Mouse (Mus musculus) forebrain, embryonic 16.5 days (tissue): ENCODE data around the gene Znhit3. TPM values are rescaled to one million over a fixed set of nuclear protein-coding genes. Genes with fewer than 3 reads are reported as not detected.

ENCODE experiments used
- ATAC-seq: fragments of 200-750 bp; cut with Nextera tagmentation; 2 replicates; pipeline ENCODE4 v1.8.0; 2017; ENCODE audit warnings: mild to moderate bottlenecking, moderate library complexity
- H3K27ac ChIP-seq: fragments of 300-500 bp; sonication (generic); 2 replicates; pipeline ENCODE4 v1.5.1; 2014; ENCODE audit warnings: low read length, control low read depth
- H3K27me3 ChIP-seq: fragments of 300-500 bp; sonication (generic); replicated peaks from 2 replicates; pipeline ENCODE4 v1.6.1; 2014; ENCODE audit warnings: low read length; ENCODE audit not compliant: control insufficient read depth, insufficient read depth
- H3K36me3 ChIP-seq: fragments of 300-500 bp; sonication (generic); 2 replicates; pipeline ENCODE4 v1.6.1; 2014; ENCODE audit not compliant: control insufficient read depth, insufficient read depth
- H3K4me1 ChIP-seq: fragments of 300-500 bp; sonication (generic); replicated peaks from 2 replicates; pipeline ENCODE4 v1.6.1; 2014; ENCODE audit warnings: low read length; ENCODE audit not compliant: control insufficient read depth, insufficient read depth
- H3K4me2 ChIP-seq: fragments of 300-500 bp; sonication (generic); 2 replicates; pipeline ENCODE4 v1.6.1; 2014; ENCODE audit warnings: mild to moderate bottlenecking, low read length, control low read depth
- H3K4me3 ChIP-seq: fragments of 300-500 bp; sonication (generic); replicated peaks from 2 replicates; pipeline ENCODE4 v1.5.1; 2014; ENCODE audit warnings: mild to moderate bottlenecking, low read length, control low read depth
- H3K9ac ChIP-seq: fragments of 300-500 bp; sonication (generic); replicated peaks from 2 replicates; pipeline ENCODE4 v1.6.1; 2014; ENCODE audit warnings: low read depth, low read length, control low read depth
- H3K9me3 ChIP-seq: fragments of 300-500 bp; sonication (generic); 2 replicates; pipeline ENCODE4 v1.6.1; 2016; ENCODE audit warnings: low read length; ENCODE audit not compliant: control insufficient read depth
- WGBS: fragments of 180-500 bp; shearing (Covaris S2); extraction: QIAGEN DNeasy Blood & Tissue Kit; methylation state at CpG from one replicate; pipeline ENCODE4 v1.1.7; 2014; 5-methylcytosine and 5-hydroxymethylcytosine counted together
- polyA plus RNA-seq: library from polyadenylated mRNA; unstranded; fragments of >200 nt; fragmentation: Nextera tagmentation; extraction: Ambion mirVana; gene quantifications from 2 replicates; pipeline ENCODE4 v1.2.1, GENCODE M21; 2015

The Znhit3 gene
- polyA plus RNA-seq, 1 experiment from 2014 or later: 66.9 TPM

DNA sequence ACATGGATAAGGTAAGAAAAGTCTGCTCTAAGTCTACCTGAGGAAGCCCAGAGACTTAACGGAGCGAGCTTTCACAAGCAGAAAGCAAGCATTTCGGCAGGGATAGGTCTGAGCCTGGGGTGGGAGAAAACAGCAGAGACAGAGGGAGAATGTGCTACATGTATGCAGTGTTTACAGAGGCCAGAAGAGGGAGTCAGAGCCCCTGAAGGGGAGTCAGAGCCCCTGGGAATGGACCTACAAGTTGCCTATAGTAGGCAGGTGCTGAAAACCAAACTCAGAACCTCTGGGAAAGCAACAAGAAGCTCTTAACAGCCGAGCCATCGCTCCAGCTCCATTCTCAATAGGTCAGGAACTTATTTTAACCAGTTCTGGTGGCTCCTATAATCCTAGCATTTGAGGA lies 1.5 kb downstream of the Znhit3 start:
- no peak for ATAC-seq

DNA sequence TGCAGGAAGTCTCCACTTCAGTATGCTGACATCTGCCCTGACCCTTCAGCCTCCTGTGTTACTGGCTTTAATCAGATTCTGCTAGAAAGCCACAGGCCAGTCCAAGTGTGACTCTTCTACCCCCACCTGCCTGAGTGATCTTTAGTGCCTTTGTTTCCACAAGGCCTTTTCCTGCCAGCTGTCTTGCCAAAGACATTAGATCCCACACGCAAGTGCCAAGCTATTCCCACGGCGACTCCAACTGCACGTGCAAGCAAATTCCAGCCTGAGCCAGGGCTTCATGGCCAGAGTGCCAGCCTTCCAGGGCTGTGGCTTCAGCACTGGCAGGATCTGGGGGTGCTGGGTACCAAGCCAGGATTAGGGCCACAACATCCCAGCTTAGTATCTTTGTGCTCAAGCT lies 5.8 kb downstream of the Znhit3 start:
- Histone ChIP-seq H3K4me2 (no peak overlapping the region), H3K9ac (no peak overlapping the region), H3K9me3 (no peaks in the 10 kb centered on the region), H3K4me1 (peaks cover 11% of the 10 kb centered on the region), H3K27me3 (no peaks in the 10 kb centered on the region), H3K4me3 (no peak overlapping the region), H3K36me3 (peaks cover 26% of the 10 kb centered on the region), H3K27ac (no peak overlapping the region)
- no peak for ATAC-seq
- 71% methylated on average over 4 of the region's 4 CpGs for WGBS

More for the DNA sequence above, 1.5 kb downstream of the Znhit3 start:
- Histone ChIP-seq H3K9ac (no peak overlapping the region), H3K36me3 (peaks cover 18% of the 10 kb centered on the region), H3K4me3 (no peak overlapping the region), H3K27ac (no peak overlapping the region), H3K4me1 (peaks cover 18% of the 10 kb centered on the region), H3K4me2 (no peak overlapping the region), H3K9me3 (no peaks in the 10 kb centered on the region), H3K27me3 (no peaks in the 10 kb centered on the region)
- 80% methylated on average over 5 of the region's 5 CpGs for WGBS

DNA sequence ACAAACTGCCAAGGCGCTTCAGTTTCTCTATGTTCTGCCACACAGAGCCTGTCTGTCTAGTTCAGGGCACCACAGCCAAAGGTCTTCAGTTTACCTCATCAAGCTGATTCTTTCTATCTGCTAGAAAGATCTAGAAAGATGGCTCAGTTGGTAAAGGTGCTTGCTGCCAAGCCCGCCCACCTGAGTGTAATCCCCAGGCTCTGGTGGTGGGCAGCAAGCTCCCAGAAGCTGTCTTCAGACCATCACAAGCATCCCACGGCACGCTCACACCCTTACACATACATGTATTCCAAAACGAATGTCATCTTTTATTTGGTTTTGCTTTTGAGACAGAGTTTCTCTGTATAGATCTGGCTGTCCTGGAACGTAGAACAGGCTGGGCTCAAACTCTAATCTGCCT lies 7.7 kb downstream of the Znhit3 start:
- WGBS: 93% methylated on average over 6 of the region's 6 CpGs
- no peaks in the 10 kb centered on the region for H3K9me3 ChIP-seq
- peaks cover 30% of the 10 kb centered on the region for H3K36me3 ChIP-seq
- no peaks in the 10 kb centered on the region for H3K27me3 ChIP-seq
- H3K27ac ChIP-seq: no peak overlapping the region
- no peaks in the 10 kb centered on the region for H3K4me1 ChIP-seq
- H3K4me2 ChIP-seq: no peak overlapping the region
- ATAC-seq: no peak
- H3K4me3 ChIP-seq: no peak overlapping the region
- no peak overlapping the region for H3K9ac ChIP-seq

DNA sequence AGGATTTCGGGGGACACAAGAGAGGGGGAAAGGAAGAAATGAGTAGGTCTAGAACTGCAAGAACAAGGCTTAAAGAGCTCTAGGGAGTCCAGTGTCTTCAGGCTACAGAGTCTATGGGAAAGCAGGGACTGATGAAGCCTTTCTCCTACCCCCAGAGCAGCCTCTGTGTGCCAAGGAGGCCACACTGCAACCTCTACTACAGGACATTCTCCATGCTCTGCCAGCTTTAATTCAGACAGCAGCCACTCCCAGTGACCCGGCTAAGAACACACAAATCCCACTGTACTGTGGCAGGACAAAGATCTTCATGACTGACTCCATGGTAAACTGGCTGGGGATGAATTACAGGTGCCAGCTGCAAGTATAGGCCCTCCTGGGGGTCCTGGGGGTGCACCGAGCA lies 9.1 kb downstream of the Znhit3 start:
- no peak overlapping the region for H3K9ac ChIP-seq
- 81% methylated on average over 3 of the region's 3 CpGs for WGBS
- H3K4me1 ChIP-seq: no peaks in the 10 kb centered on the region
- H3K36me3 ChIP-seq: peaks cover 29% of the 10 kb centered on the region
- no peak for ATAC-seq
- no peak overlapping the region for H3K4me2 ChIP-seq
- no peaks in the 10 kb centered on the region for H3K27me3 ChIP-seq
- no peak overlapping the region for H3K4me3 ChIP-seq
- no peaks in the 10 kb centered on the region for H3K9me3 ChIP-seq
- H3K27ac ChIP-seq: no peak overlapping the region

DNA sequence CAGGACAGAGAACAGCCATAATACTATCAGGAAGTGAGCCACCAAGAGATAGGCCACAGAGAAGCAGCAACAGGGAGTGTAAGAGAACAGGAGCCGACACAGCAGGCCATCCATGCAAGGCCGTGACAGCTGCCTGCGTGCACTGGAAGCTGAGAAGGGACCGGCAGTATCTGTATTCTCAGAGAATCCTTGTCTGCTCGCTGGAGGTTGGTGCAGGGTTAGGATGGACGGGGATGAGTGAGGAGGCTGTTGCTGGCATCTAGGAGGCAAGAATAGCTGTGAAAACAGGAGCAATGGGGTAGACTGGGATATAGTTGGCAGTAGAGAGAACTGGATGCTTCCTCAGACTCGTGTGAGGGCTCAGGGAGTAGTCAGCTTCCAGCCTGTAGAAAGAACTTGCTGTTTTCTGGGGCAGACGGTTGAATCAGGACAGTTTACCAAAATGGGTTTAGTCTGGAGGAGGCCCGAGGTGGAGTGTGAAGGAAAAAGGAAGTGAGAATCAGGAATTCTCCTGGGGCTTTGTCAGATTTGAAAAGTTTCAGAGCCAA lies 11.5 kb downstream of the Znhit3 start:
- no peak overlapping the region for H3K4me2 ChIP-seq
- WGBS: 89% methylated on average over 9 of the region's 9 CpGs
- H3K9me3 ChIP-seq: no peaks in the 10 kb centered on the region
- H3K4me1 ChIP-seq: no peaks in the 10 kb centered on the region
- no peak overlapping the region for H3K4me3 ChIP-seq
- H3K9ac ChIP-seq: no peak overlapping the region
- H3K36me3 ChIP-seq: peaks cover 27% of the 10 kb centered on the region
- no peak for ATAC-seq
- H3K27ac ChIP-seq: no peak overlapping the region
- H3K27me3 ChIP-seq: no peaks in the 10 kb centered on the region

DNA sequence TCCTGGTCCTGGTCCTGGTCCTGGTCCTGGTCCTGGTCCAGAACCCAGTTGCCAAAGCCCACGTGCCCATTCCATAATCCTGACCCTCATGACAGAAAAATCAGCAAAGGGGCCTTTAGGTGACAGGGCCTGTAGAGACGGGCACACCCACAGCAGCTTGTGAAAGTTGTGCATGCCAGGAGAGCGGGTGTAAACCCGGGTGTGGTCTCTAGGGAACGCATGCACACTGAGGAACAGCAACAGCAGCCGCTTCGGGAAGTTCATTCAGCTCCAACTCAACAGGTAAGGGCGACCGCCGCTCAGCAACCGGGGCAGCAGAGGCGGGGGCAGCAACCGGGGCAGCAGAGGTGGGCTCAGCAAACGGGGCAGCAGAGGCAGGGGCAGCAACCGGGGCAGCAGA lies 23.1 kb downstream of the Znhit3 start:
- no peak overlapping the region for H3K4me2 ChIP-seq
- no peaks in the 10 kb centered on the region for H3K27me3 ChIP-seq
- H3K36me3 ChIP-seq: peaks cover 4% of the 10 kb centered on the region
- no peaks in the 10 kb centered on the region for H3K4me1 ChIP-seq
- no peak for ATAC-seq
- H3K27ac ChIP-seq: no peak overlapping the region
- H3K9ac ChIP-seq: no peak overlapping the region
- 89% methylated on average over 15 of the region's 15 CpGs for WGBS
- H3K9me3 ChIP-seq: no peaks in the 10 kb centered on the region
- H3K4me3 ChIP-seq: no peak overlapping the region

DNA sequence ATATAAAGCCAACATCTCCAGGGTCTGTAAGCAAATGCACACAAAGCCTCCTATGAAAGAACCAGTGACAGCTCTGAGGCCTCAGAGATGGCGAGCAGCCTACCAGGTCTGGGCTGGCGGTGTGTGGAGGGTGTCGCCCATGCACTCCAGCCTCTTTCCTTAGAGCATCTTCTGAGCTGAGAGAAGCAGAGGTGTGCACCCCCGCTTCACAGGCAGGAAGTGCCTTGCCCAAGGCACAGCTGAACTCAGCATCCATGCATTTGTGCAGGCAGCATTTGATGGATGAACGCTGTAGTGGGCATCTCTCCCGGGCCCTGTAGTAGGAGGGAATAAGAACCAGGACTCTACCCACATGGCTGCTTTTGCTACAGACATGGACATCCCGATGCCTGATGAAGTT lies 24.5 kb downstream of the Znhit3 start:
- no peak overlapping the region for H3K4me3 ChIP-seq
- no peaks in the 10 kb centered on the region for H3K9me3 ChIP-seq
- no peak for ATAC-seq
- no peaks in the 10 kb centered on the region for H3K27me3 ChIP-seq
- 93% methylated on average over 7 of the region's 7 CpGs for WGBS
- H3K4me2 ChIP-seq: no peak overlapping the region
- H3K9ac ChIP-seq: no peak overlapping the region
- no peaks in the 10 kb centered on the region for H3K4me1 ChIP-seq
- H3K27ac ChIP-seq: no peak overlapping the region
- peaks cover 9% of the 10 kb centered on the region for H3K36me3 ChIP-seq

DNA sequence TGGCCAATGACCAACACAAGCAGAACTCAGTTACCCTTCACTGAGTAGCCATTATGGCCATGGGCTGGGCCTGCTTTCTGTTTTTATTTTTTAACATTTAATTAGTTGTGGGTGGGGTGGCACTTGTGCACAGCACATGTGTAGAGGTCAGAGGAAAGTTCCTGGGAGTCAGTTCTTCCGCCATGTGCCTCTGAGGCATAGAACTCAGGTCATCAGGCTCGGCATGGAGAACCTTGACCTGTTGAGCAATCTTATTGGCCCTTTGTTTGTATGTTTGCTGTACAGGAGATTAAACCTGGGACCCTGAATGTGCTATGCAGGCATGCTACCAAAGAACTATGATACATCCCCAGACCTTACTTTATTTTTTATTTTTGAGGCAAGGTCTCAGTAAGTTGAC lies 26.7 kb downstream of the Znhit3 start:
- Histone ChIP-seq H3K4me2 (no peak overlapping the region), H3K4me3 (no peak overlapping the region), H3K9me3 (no peaks in the 10 kb centered on the region), H3K9ac (no peak overlapping the region), H3K4me1 (no peaks in the 10 kb centered on the region), H3K27ac (no peak overlapping the region), H3K27me3 (no peaks in the 10 kb centered on the region), H3K36me3 (peaks cover 13% of the 10 kb centered on the region)
- ATAC-seq: no peak
- 96% methylated on average over 2 of the region's 2 CpGs for WGBS

DNA sequence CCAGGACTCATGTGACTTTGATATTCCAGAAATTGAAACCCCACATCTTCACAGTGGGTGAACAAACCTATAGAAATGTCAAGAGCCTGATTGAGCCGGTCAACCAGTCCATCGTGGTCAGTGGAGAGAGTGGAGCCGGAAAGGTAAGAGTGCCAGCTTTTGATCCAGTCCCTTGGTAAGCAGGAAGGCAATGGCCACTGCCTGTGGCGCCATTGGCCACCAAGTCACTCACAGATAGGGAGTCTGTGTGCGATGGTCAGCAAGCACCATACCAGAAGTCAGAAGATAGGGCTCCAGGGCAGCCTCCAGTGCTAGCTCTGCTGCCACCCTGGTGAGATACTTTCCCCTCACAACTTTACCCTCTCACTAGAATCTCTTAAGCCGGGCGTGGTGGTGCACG lies 28.1 kb downstream of the Znhit3 start:
- 96% methylated on average over 8 of the region's 8 CpGs for WGBS
- Histone ChIP-seq H3K9ac (no peak overlapping the region), H3K27ac (no peak overlapping the region), H3K4me2 (no peak overlapping the region), H3K4me1 (no peaks in the 10 kb centered on the region), H3K36me3 (peaks cover 16% of the 10 kb centered on the region), H3K27me3 (no peaks in the 10 kb centered on the region), H3K9me3 (no peaks in the 10 kb centered on the region), H3K4me3 (no peak overlapping the region)
- ATAC-seq: no peak
